Mouse (Mus musculus) CH12.LX (cell line): ENCODE results near the gene Col4a4. TPM values are rescaled to one million over a fixed set of nuclear protein-coding genes. Genes with fewer than 3 reads are reported as not detected.

Experiments
- DNase-seq: peaks from one replicate; pipeline ENCODE4 v3.0.0-alpha.2; 2013; ENCODE audit errors: extremely low read depth
- H3K27ac ChIP-seq: 2 replicates; pipeline ENCODE4 v1.5.1; 2012; ENCODE audit warnings: low read depth, mild to moderate bottlenecking, control low read depth, moderate library complexity; ENCODE audit not compliant: insufficient read depth
- H3K27me3 ChIP-seq: replicated peaks from 2 replicates; pipeline ENCODE3; 2012; ENCODE audit warnings: inconsistent platforms
- H3K36me3 ChIP-seq, 2 experiments: replicated peaks in 1 of 2; 2 replicates each; pipeline versions ENCODE3 to v1.6.1; 2012; ENCODE audit warnings: inconsistent platforms in 1 of 2, low read length in 1 of 2, mild to moderate bottlenecking in 1 of 2, mixed read lengths in 1 of 2, moderate library complexity in 1 of 2; ENCODE audit not compliant: control insufficient read depth in 1 of 2, insufficient read depth in 1 of 2
- H3K4me1 ChIP-seq, 2 experiments: 2 replicates each; pipeline ENCODE4 v1.6.1; 2012; ENCODE audit warnings: inconsistent platforms in 1 of 2, moderate library complexity in 1 of 2; ENCODE audit not compliant: insufficient read depth in 2 of 2, control insufficient read depth in 1 of 2
- H3K4me2 ChIP-seq: 2 replicates; pipeline ENCODE4 v1.6.1; 2012; ENCODE audit warnings: low read depth, mild to moderate bottlenecking, control low read depth; ENCODE audit not compliant: poor library complexity, insufficient read depth, severe bottlenecking
- H3K4me3 ChIP-seq, 3 experiments: fragments of 150-350 bp in 1 of 3; sonication (generic) in 1 of 3; replicated peaks in 1 of 3; 2 replicates each; pipeline versions ENCODE3 to v1.5.1; 2011 to 2012; ENCODE audit warnings: low read depth in 2 of 3, low read length in 2 of 3, mild to moderate bottlenecking in 2 of 3, moderate library complexity in 2 of 3, control low read depth in 1 of 3, improper control_type of control experiment in 1 of 3, inconsistent platforms in 1 of 3, mixed read lengths in 1 of 3; ENCODE audit not compliant: poor library complexity in 1 of 3
- H3K79me2 ChIP-seq: replicated peaks from 2 replicates; pipeline ENCODE4 v1.6.1; 2012; ENCODE audit warnings: mild to moderate bottlenecking, moderate library complexity; ENCODE audit not compliant: control insufficient read depth, poor library complexity, insufficient read depth, severe bottlenecking; ENCODE audit errors: extremely low read depth
- H3K9ac ChIP-seq: 2 replicates; pipeline ENCODE4 v1.6.1; 2012; ENCODE audit warnings: low read depth, mild to moderate bottlenecking, control low read depth, moderate library complexity; ENCODE audit not compliant: insufficient read depth
- H3K9me3 ChIP-seq: replicated peaks from 2 replicates; pipeline ENCODE3; 2012; ENCODE audit warnings: low read length, inconsistent platforms, mixed read lengths
- CHD1 ChIP-seq: IDR thresholded peaks from 2 replicates; pipeline ENCODE4 v1.6.1; 2012; ENCODE audit warnings: low read depth, low read length, improper control_type of control experiment, inconsistent platforms
- HCFC1 ChIP-seq: IDR thresholded peaks from 2 replicates; pipeline ENCODE4 v1.6.1; 2012; ENCODE audit warnings: low read depth, mild to moderate bottlenecking, inconsistent platforms, low read length, improper control_type of control experiment
- JUND ChIP-seq: conservative IDR thresholded peaks from 2 replicates; pipeline ENCODE4 v1.6.1; 2011; ENCODE audit warnings: low read depth, low read length, improper control_type of control experiment
- MAX ChIP-seq: IDR thresholded peaks from 2 replicates; pipeline ENCODE4 v1.6.1; 2011; ENCODE audit warnings: low read length, improper control_type of control experiment
- MEF2A ChIP-seq: IDR thresholded peaks from 2 replicates; pipeline ENCODE4 v1.6.1; 2014; ENCODE audit warnings: low read depth, mild to moderate bottlenecking, inconsistent platforms, low read length, improper control_type of control experiment, borderline replicate concordance
- POLR2A ChIP-seq: IDR thresholded peaks from 2 replicates; pipeline ENCODE4 v1.6.1; 2011; ENCODE audit warnings: low read depth, mild to moderate bottlenecking, improper control_type of control experiment, low read length
- RAD21 ChIP-seq: IDR thresholded peaks from 2 replicates; pipeline ENCODE4 v1.6.1; 2011; ENCODE audit warnings: low read depth, mild to moderate bottlenecking, low read length, improper control_type of control experiment, moderate library complexity
- RCOR1 ChIP-seq: conservative IDR thresholded peaks from 2 replicates; pipeline ENCODE4 v1.6.1; 2012; ENCODE audit warnings: low read depth, mild to moderate bottlenecking, inconsistent platforms, low read length, improper control_type of control experiment
- SIN3A ChIP-seq: IDR thresholded peaks from 2 replicates; pipeline ENCODE4 v1.6.1; 2012; ENCODE audit warnings: low read length, improper control_type of control experiment, inconsistent platforms
- TBP ChIP-seq: conservative IDR thresholded peaks from 2 replicates; pipeline ENCODE4 v1.6.1; 2011; ENCODE audit warnings: low read depth, low read length, improper control_type of control experiment
- TCF12 ChIP-seq: IDR thresholded peaks from 2 replicates; pipeline ENCODE4 v1.6.1; 2014; ENCODE audit warnings: low read depth, mild to moderate bottlenecking, inconsistent platforms, low read length, improper control_type of control experiment
- USF2 ChIP-seq: conservative IDR thresholded peaks from 2 replicates; pipeline ENCODE4 v1.6.1; 2011; ENCODE audit warnings: low read depth, low read length, improper control_type of control experiment
- ZC3H11A ChIP-seq: IDR thresholded peaks from 2 replicates; pipeline ENCODE4 v1.6.1; 2012; ENCODE audit warnings: low read depth, mild to moderate bottlenecking, inconsistent platforms, low read length, improper control_type of control experiment
- ZKSCAN1 ChIP-seq: IDR thresholded peaks from 2 replicates; pipeline ENCODE4 v1.6.1; 2012; ENCODE audit warnings: low read depth, inconsistent platforms, low read length, improper control_type of control experiment, borderline replicate concordance
- ZNF384 ChIP-seq: IDR thresholded peaks from 2 replicates; pipeline ENCODE4 v1.6.1; 2012; ENCODE audit warnings: low read depth, low read length, improper control_type of control experiment, inconsistent platforms
- dilution Hi-C: fragments of 300-500 bp; cut with MboI; formaldehyde crosslinking; loops from 2 replicates; pipeline ENCODE4 v1.14.3; 2020; ENCODE audit warnings: low sequenced_read_pairs; ENCODE audit not compliant: extremely low pct_unique_long_range_greater_than_20kb, extremely low pct_ligation_motif_present
- in situ Hi-C: fragments of 300-500 bp; cut with MboI; formaldehyde crosslinking; loops from 3 replicates; pipeline ENCODE4 v1.14.3; 2019; ENCODE audit warnings: low sequenced_read_pairs, low pct_ligation_motif_present, low pct_unique_long_range_greater_than_20kb, mixed read lengths
- polyA plus RNA-seq: library from polyadenylated mRNA; unstranded; fragments of >175 nt; gene quantifications from 2 replicates; pipeline ENCODE4 v1.2.1, GENCODE M21; 2012; ENCODE audit warnings: low read depth; ENCODE audit not compliant: insufficient read length
- total RNA-seq, 2 experiments: library from RNA; depleted of rRNA; stranded (reverse); fragments of 300-350 nt in 1 of 2; fragments of >200 nt in 1 of 2; gene quantifications; 2 replicates each; pipeline ENCODE4 v1.2.3; 2012 to 2014

Col4a4 gene
- total and polyA plus RNA-seq, 3 experiments, result under 0.01 to 0.03 TPM; not detected in 1

DNA sequence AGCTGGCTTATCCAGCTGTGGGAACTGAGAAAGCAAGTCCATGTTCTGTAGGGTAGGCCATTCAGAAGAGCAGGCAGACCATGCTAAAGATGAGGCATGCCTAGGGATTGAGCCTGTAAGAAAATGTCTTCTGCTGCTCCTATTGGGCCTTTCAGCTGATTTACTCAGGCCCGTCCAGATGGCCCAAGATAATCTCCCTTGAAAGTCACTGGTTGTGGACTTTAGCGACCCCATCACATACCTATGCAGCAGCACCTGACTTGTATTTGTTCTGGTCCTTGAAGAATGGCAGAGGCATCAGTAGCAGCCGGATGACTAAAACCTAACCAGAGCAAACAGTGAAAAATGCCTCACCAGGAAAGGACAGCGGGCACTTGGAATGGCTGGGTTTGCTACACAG is 171.0 kb downstream of the Col4a4 start:
- peaks cover 0 to 5% of the 10 kb centered on the region in 2 experiments; a peak in 1 of 4 replicates for H3K4me1 ChIP-seq
- no peaks in the 10 kb centered on the region for H3K79me2 ChIP-seq
- no peak overlapping the region for H3K4me2 ChIP-seq
- dilution Hi-C loops, result no loop called here
- no peak overlapping the region for H3K9ac ChIP-seq
- TF ChIP-seq MEF2A (no peak), POLR2A (no peak), TCF12 (no peak)
- TF ChIP-seq, all 38 proteins: peak for 0
- Histone ChIP-seq H3K27ac (no peak overlapping the region), H3K36me3 (peaks cover 3 to 51% of the 10 kb centered on the region in 2 experiments), H3K9me3 (no peaks in the 10 kb centered on the region), H3K4me3 (no peak overlapping the region), H3K27me3 (no peaks in the 10 kb centered on the region)
- no peak for DNase-seq
- in situ Hi-C loops, result no loop called here

DNA sequence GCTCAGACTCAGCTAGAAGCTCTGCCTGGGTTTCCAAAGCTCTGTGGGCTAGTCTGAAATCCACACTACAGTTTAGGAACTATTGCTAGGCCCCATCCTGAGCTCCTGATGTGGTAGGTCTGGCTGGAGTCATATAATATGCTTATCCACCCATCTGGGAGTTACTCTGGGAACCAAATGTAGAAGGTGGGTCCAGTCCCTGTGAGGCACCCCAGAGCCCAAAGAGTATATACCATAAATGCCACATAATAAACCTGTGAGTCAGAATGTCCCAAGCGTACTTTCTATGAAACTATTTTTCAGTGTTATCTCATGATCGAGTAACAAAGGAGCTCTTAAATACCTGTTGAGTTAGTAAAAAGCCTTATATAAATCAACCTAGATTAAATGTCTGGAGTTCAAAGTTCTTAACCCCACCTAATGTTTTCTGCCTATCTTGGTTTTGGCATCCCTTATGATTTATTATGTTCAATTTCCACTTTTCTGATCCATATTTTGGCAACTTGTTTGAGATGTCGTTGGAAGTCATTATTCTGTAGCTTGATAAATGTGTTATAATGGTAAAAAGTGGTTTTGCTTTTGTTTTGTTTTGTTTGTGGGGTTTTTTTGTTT is 172.1 kb downstream of the Col4a4 start:
- dilution Hi-C loops (no loop called here), in situ Hi-C loops (no loop called here)
- Histone ChIP-seq H3K27ac (no peak overlapping the region), H3K27me3 (no peaks in the 10 kb centered on the region), H3K4me3 (no peak overlapping the region), H3K36me3 (peaks cover 3 to 43% of the 10 kb centered on the region in 2 experiments), H3K4me2 (no peak overlapping the region), H3K79me2 (no peaks in the 10 kb centered on the region), H3K9ac (no peak overlapping the region), H3K4me1 (peaks cover 0 to 5% of the 10 kb centered on the region in 2 experiments; a peak in 1 of 4 replicates), H3K9me3 (no peaks in the 10 kb centered on the region)
- TF ChIP-seq RCOR1 (no peak), TBP (no peak), ZKSCAN1 (no peak), ZNF384 (no peak), TCF12 (no peak), CHD1 (no peak), RAD21 (no peak), SIN3A (no peak), JUND (no peak), HCFC1 (no peak)
- DNase-seq, result no peak

- Histone ChIP-seq H3K27ac (no peak overlapping the region), H3K4me3 (no peak overlapping the region), H3K27me3 (no peaks in the 10 kb centered on the region), H3K4me2 (no peak overlapping the region), H3K9me3 (no peaks in the 10 kb centered on the region), H3K4me1 (peaks cover 0 to 5% of the 10 kb centered on the region in 2 experiments; a peak in 1 of 4 replicates), H3K79me2 (no peaks in the 10 kb centered on the region), H3K9ac (no peak overlapping the region), H3K36me3 (peaks cover 7 to 53% of the 10 kb centered on the region in 2 experiments)
- DNase-seq, result no peak
- dilution Hi-C loops (no loop called here), in situ Hi-C loops (no loop called here)
- TF ChIP-seq USF2 (no peak), MAX (no peak), ZC3H11A (no peak)
Measured at GRCm38 (mm10) chr1:82412085-82412484, 174.6 kb downstream of the Col4a4 start.
